Mouse (Mus musculus) midbrain, embryonic 10.5 days (tissue): Measurements from ENCODE around the gene Ndufaf2. TPM values are rescaled to one million over a fixed set of nuclear protein-coding genes. Genes with fewer than 3 reads are reported as not detected.
A peak's percentile ranks its signal among the peaks of the same experiment; 100 is the strongest.

Experiments used
- DNase-seq: peaks from one replicate; pipeline ENCODE4 v3.0.0-alpha.2; 2017; ENCODE audit warnings: low spot score
- H3K27ac ChIP-seq: fragments of 300-500 bp; sonication (generic); replicated peaks from 2 replicates; pipeline ENCODE4 v1.5.1; 2016; ENCODE audit warnings: mild to moderate bottlenecking
- H3K27me3 ChIP-seq: fragments of 300-500 bp; sonication (generic); 2 replicates; pipeline ENCODE4 v1.6.1; 2016; ENCODE audit warnings: low read depth, mild to moderate bottlenecking; ENCODE audit not compliant: poor library complexity, severe bottlenecking
- H3K36me3 ChIP-seq: fragments of 300-500 bp; sonication (generic); 2 replicates; pipeline ENCODE4 v1.6.1; 2016; ENCODE audit warnings: mild to moderate bottlenecking, moderate library complexity
- H3K4me1 ChIP-seq: fragments of 300-500 bp; sonication (generic); 2 replicates; pipeline ENCODE4 v1.6.1; 2016
- H3K4me3 ChIP-seq: fragments of 300-500 bp; sonication (generic); 2 replicates; pipeline ENCODE4 v1.5.1; 2016; ENCODE audit warnings: mild to moderate bottlenecking, moderate library complexity
- H3K9me3 ChIP-seq: fragments of 300-500 bp; sonication (generic); replicated peaks from 2 replicates; pipeline ENCODE4 v1.6.1; 2016; ENCODE audit warnings: mild to moderate bottlenecking
- WGBS: fragments of 180-500 bp; shearing (Covaris S2); methylation state at CpG from one replicate; pipeline ENCODE4 v1.1.7; 2016; 5-methylcytosine and 5-hydroxymethylcytosine counted together
- polyA plus RNA-seq: library from polyadenylated mRNA; unstranded; fragments of >200 nt; fragmentation: Nextera tagmentation; extraction: Ambion mirVana; gene quantifications from 2 replicates; pipeline ENCODE4 v1.2.1, GENCODE M21; 2016

Gene Ndufaf2
- polyA plus RNA-seq, 1 experiment from 2014 or later: 88.9 TPM

- no peak for DNase-seq
- H3K4me1 ChIP-seq: peaks cover 66% of the 10 kb centered on the region
- peak overlapping the region; percentile 96 for H3K4me3 ChIP-seq
- H3K27me3 ChIP-seq: 0 out of 2 replicates have a peak, but pooled peaks cover 8% of the 10 kb centered on the region
- 7% methylated on average over 23 of the region's 23 CpGs for WGBS
- H3K27ac ChIP-seq: peak overlapping the region; percentile 98
- H3K9me3 ChIP-seq: no peaks in the 10 kb centered on the region
- peaks cover 20% of the 10 kb centered on the region for H3K36me3 ChIP-seq
Observed at GRCm38 (mm10) chr13:108043431-108044221, 114.8 kb downstream of the Ndufaf2 start.

DNA sequence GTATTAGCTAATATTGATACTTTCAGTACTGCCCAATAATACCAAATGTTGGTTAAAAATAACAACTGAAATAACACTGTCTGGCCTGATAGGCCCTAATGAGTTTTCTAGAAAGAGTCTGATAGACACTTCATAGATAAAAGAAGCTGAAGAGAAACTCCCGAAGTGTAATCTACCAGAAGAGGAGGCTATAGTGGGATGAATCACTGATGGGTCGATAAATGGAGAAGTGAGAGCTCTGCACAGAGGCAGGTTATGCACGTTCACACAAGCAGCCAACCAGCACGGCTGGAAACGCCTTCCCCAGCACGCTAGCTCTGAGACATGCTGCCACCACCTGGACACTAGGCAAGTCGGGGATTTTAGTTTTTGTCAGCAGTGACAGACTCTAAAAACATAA, 117.1 kb downstream of the Ndufaf2 start:
- peak overlapping the region; percentile 2; the same call in 1 of the 2 replicates for H3K4me3 ChIP-seq
- DNase-seq: peak; percentile 64
- H3K36me3 ChIP-seq: no peaks in the 10 kb centered on the region
- no peaks in the 10 kb centered on the region for H3K9me3 ChIP-seq
- 0 out of 2 replicates have a peak, but pooled peaks cover 8% of the 10 kb centered on the region for H3K27me3 ChIP-seq
- no peak overlapping the region for H3K27ac ChIP-seq
- WGBS: 4% methylated on average over 7 of the region's 7 CpGs
- H3K4me1 ChIP-seq: peaks cover 66% of the 10 kb centered on the region

DNA sequence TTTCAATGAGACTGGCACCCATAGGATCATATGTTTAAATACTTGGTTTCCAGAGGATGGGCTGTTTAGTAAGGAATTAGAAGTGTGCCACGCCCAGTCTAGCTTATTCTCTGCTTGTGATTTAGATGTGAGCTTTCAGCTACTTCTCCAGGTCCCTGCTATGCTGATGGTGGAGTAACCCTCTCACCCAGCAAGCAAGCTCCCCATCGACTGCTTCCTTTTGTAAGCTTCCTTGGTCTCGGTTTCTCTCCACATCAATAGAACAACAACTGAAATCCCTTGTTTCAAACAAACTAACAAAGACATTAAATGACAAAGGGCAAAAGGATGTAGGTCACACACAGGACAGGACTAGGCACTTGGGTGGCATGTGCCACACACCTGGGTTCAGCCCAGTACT, 118.0 kb downstream of the Ndufaf2 start:
- DNase-seq: no peak
- Histone ChIP-seq H3K9me3 (no peaks in the 10 kb centered on the region), H3K27me3 (0 out of 2 replicates have a peak, but pooled peaks cover 8% of the 10 kb centered on the region), H3K36me3 (no peaks in the 10 kb centered on the region), H3K4me3 (no peak overlapping the region), H3K4me1 (peaks cover 59% of the 10 kb centered on the region), H3K27ac (0 out of 2 replicates have a peak overlapping the region, but pooled peaks have one; percentile 0)
- 26% methylated on average over 3 of the region's 3 CpGs for WGBS

- Histone ChIP-seq H3K4me1 (peaks cover 53% of the 10 kb centered on the region), H3K4me3 (no peak overlapping the region), H3K27me3 (0 out of 2 replicates have a peak, but pooled peaks cover 8% of the 10 kb centered on the region), H3K9me3 (no peaks in the 10 kb centered on the region), H3K27ac (no peak overlapping the region), H3K36me3 (no peaks in the 10 kb centered on the region)
- no peak for DNase-seq
- WGBS: 74% methylated on average over 9 of the region's 9 CpGs
Observed at GRCm38 (mm10) chr13:108039902-108040301, 118.5 kb downstream of the Ndufaf2 start.

- DNase-seq: no peak
- no peak overlapping the region for H3K27ac ChIP-seq
- H3K36me3 ChIP-seq: 0 out of 2 replicates have a peak, but pooled peaks cover 1% of the 10 kb centered on the region
- H3K9me3 ChIP-seq: no peaks in the 10 kb centered on the region
- H3K27me3 ChIP-seq: 0 out of 2 replicates have a peak, but pooled peaks cover 8% of the 10 kb centered on the region
- WGBS: 22% methylated on average over 6 of the region's 6 CpGs
- peaks cover 52% of the 10 kb centered on the region for H3K4me1 ChIP-seq
- H3K4me3 ChIP-seq: no peak overlapping the region
Observed at GRCm38 (mm10) chr13:108039375-108039774, 119.0 kb downstream of the Ndufaf2 start.

DNA sequence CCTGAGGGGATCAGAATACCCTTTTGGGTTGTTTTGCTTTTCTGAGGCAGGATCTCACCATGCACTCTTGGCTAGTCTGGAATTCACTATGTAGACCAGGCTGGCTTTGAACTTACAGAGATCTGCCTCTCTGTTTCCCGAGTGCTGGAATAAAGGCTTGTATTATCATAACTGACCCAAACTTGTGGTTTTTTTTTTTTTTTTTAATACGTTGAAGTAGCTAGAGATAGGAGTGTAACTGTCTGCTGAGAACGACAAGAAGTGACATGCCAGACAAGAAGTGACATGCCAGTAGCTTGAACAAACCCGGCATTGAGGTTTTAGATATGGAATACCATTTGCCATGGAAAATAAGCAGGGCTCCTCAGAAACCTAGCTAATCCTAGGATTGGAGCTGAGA, 125.6 kb downstream of the Ndufaf2 start:
- no peaks in the 10 kb centered on the region for H3K27me3 ChIP-seq
- no peak overlapping the region for H3K27ac ChIP-seq
- H3K9me3 ChIP-seq: no peaks in the 10 kb centered on the region
- H3K4me1 ChIP-seq: no peaks in the 10 kb centered on the region
- no peak overlapping the region for H3K4me3 ChIP-seq
- H3K36me3 ChIP-seq: 0 out of 2 replicates have a peak, but pooled peaks cover 3% of the 10 kb centered on the region
- 95% methylated on average over 4 of the region's 4 CpGs for WGBS
- no peak for DNase-seq

- 77% methylated on average over 3 of the region's 3 CpGs for WGBS
- no peaks in the 10 kb centered on the region for H3K4me1 ChIP-seq
- H3K27me3 ChIP-seq: no peaks in the 10 kb centered on the region
- DNase-seq: no peak
- H3K4me3 ChIP-seq: no peak overlapping the region
- no peaks in the 10 kb centered on the region for H3K9me3 ChIP-seq
- H3K27ac ChIP-seq: no peak overlapping the region
- no peaks in the 10 kb centered on the region for H3K36me3 ChIP-seq
Observed at GRCm38 (mm10) chr13:108025802-108026201, 132.6 kb downstream of the Ndufaf2 start.

DNA sequence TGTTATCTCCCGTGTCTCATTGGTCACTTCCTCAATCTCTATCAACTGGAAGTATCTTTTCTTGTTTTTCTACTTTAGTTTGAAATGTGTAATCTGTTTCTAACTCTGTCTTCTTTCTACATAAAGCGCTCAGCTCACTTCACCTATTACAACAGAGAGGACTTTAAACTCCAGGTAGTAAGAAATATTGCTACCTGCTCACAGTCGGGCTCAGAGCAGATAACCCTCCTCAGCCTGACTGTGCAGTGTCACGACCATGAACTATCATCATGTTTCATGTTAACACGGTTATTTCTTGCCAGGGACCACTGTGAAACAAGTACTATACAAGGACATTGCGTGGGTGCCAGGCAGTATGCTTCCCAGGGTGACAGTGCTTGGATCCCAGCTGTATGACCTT, 141.1 kb downstream of the Ndufaf2 start:
- Histone ChIP-seq H3K9me3 (no peaks in the 10 kb centered on the region), H3K4me3 (no peak overlapping the region), H3K27me3 (no peaks in the 10 kb centered on the region), H3K36me3 (no peaks in the 10 kb centered on the region), H3K27ac (no peak overlapping the region), H3K4me1 (no peaks in the 10 kb centered on the region)
- WGBS: 87% methylated on average over 6 of the region's 6 CpGs
- DNase-seq: no peak

DNA sequence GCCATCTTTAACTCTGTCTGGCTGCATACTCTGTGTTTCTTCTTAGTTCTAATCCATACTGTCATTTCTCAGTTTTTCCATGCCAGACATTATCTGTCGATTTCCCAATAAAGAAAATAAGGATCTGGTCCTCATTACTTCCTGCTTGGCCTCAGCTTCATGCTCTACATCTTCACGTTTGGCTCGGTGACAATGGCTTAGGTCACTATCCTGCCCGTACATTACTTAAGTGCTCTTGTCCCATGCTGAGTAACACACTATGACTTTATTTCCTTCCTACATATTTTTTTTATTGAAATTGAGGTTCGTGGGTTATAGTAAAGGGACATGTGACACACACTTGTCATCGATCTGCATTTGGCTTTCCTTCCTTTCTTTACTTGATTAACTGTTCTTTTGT, 143.3 kb downstream of the Ndufaf2 start:
- H3K36me3 ChIP-seq: no peaks in the 10 kb centered on the region
- H3K27ac ChIP-seq: no peak overlapping the region
- 88% methylated on average over 6 of the region's 6 CpGs for WGBS
- no peak overlapping the region for H3K4me3 ChIP-seq
- no peaks in the 10 kb centered on the region for H3K9me3 ChIP-seq
- no peaks in the 10 kb centered on the region for H3K27me3 ChIP-seq
- DNase-seq: no peak
- H3K4me1 ChIP-seq: no peaks in the 10 kb centered on the region

- Histone ChIP-seq H3K36me3 (no peaks in the 10 kb centered on the region), H3K27ac (no peak overlapping the region), H3K4me3 (no peak overlapping the region), H3K27me3 (no peaks in the 10 kb centered on the region), H3K4me1 (no peaks in the 10 kb centered on the region), H3K9me3 (peaks cover under 1% of the 10 kb centered on the region; the same call in 1 of the 2 replicates)
- no peak for DNase-seq
- 92% methylated on average over 6 of the region's 6 CpGs for WGBS
Observed at GRCm38 (mm10) chr13:108013839-108014238, 144.6 kb downstream of the Ndufaf2 start.

DNA sequence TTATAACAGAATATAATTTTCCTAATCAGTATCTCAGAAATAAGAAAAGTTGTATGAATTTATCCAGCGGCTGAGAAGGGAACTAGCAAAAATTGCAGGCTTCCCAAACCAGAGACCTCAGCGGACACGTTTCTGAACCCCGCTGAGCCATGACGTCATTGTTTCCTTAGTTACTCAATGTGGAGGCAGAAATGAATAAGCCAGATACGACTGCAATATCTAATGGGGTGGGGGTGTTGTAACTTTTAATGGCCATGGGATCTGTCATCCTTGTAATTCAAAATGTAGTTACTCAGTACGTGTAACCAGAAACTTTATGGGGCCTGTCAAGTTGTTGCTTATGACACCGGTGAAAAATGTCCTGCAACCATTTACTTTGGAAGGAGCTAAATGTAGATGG, 145.3 kb downstream of the Ndufaf2 start:
- Histone ChIP-seq H3K27me3 (no peaks in the 10 kb centered on the region), H3K4me3 (no peak overlapping the region), H3K36me3 (no peaks in the 10 kb centered on the region), H3K9me3 (peaks cover 6% of the 10 kb centered on the region; the same call in 1 of the 2 replicates), H3K27ac (no peak overlapping the region), H3K4me1 (no peaks in the 10 kb centered on the region)
- 91% methylated on average over 8 of the region's 8 CpGs for WGBS
- no peak for DNase-seq

DNA sequence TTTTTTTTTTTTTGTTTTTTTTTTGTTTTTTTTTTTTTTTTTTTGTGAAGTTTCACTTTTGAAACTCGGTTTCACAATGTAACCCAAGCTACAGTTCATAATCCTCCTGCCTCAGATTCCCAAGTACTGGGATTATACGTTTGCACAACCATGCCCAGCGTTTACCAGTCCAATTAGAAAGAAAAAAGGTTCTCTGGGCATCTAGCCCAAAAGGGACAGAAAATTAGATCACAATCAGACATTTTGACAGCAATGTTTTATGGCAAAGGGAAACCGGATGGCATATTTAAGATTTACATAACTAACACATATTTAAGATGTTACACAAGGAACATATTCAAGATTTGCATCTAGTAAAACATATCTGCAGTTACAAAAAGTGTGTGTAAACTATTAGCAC, 150.6 kb downstream of the Ndufaf2 start:
- no peaks in the 10 kb centered on the region for H3K36me3 ChIP-seq
- peaks cover 6% of the 10 kb centered on the region; the same call in 1 of the 2 replicates for H3K9me3 ChIP-seq
- no peaks in the 10 kb centered on the region for H3K27me3 ChIP-seq
- no peak overlapping the region for H3K27ac ChIP-seq
- H3K4me1 ChIP-seq: no peaks in the 10 kb centered on the region
- no peak overlapping the region for H3K4me3 ChIP-seq
- DNase-seq: no peak
- 90% methylated on average over 4 of the region's 4 CpGs for WGBS

GRCm38 (mm10) chr13:107996301-107996700, 162.1 kb downstream of the Ndufaf2 start:
- Histone ChIP-seq H3K4me3 (no peak overlapping the region), H3K9me3 (no peaks in the 10 kb centered on the region), H3K36me3 (no peaks in the 10 kb centered on the region), H3K27me3 (no peaks in the 10 kb centered on the region), H3K4me1 (peaks cover 7% of the 10 kb centered on the region; the same call in 1 of the 2 replicates), H3K27ac (no peak overlapping the region)
- DNase-seq: no peak
- 96% methylated on average over 3 of the region's 3 CpGs for WGBS
